Mouse (Mus musculus) heart, postnatal 25 days (tissue): Measurements from ENCODE around the gene Zfp777. TPM values are rescaled to one million over a fixed set of nuclear protein-coding genes. Genes with fewer than 3 reads are reported as not detected.
A peak's percentile ranks its signal among the peaks of the same experiment; 100 is the strongest.

ENCODE experiments used
- DNase-seq: peaks from one replicate; pipeline ENCODE4 v3.0.0; 2022; ENCODE audit warnings: low spot score
- intact Hi-C: fragments of 180-260 bp; cut with DNase I; formaldehyde crosslinking; loops from one replicate; pipeline ENCODE4 v1.15.1; 2025
- total RNA-seq, 2 experiments: library from RNA; stranded (reverse); gene quantifications; 2 replicates each; pipeline ENCODE4 v1.2.3; 2021

Zfp777 gene
- total RNA-seq: 10 to 100 TPM; 13.2 to 15.0 TPM

DNA sequence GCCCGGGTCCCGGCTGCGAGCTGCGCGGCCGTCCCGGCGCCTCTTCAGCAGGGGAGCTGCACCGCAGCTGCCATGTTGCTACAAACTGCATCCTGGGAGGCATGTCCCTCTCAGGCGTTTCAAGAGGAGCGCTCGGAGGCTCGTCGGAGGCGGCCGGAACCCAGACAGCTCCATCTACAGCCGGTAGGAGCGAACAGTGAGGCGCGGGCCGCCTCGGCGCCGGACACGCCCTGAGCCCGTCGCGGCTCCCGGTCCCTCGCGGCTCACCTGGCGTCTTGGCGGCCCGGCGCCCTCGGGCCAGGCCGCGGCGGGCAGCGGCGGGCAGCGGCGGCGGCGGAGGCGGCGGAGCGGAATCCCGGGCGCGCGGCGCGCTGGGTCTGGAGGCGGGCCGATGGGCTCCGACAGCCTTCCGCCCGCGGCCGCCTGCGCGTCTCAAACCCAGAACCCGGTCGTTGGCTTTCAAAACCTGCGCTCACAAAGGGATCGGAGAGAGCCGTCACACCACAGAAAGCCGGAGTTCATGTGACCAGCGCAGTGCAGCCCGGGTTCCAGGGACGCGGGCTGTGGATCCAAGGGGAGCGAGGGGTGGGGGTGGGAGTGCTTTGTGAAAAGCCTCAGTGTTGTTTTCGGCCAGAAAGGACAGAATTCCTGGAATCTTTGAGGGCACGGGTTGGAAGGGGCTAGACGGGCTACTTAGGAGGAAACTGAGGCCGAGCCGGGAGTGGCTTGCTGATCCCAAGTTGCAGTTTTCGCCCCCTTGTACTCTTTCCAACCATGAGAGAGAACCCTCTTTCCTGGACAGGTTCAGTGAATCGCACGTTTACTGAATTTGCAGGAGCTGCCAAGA is at the start of gene Zfp777:
TSS of gene Zfp777 (minus strand) at position 486 of the 847 bp plus-strand sequence.
- DNase-seq: peak; percentile 72
- intact Hi-C loops: loop anchor here (2.0 to 5.0 kb wide), 2 partner anchors 36 to 211 kb away; partner anchors contain the start of gene Zfp398

DNA sequence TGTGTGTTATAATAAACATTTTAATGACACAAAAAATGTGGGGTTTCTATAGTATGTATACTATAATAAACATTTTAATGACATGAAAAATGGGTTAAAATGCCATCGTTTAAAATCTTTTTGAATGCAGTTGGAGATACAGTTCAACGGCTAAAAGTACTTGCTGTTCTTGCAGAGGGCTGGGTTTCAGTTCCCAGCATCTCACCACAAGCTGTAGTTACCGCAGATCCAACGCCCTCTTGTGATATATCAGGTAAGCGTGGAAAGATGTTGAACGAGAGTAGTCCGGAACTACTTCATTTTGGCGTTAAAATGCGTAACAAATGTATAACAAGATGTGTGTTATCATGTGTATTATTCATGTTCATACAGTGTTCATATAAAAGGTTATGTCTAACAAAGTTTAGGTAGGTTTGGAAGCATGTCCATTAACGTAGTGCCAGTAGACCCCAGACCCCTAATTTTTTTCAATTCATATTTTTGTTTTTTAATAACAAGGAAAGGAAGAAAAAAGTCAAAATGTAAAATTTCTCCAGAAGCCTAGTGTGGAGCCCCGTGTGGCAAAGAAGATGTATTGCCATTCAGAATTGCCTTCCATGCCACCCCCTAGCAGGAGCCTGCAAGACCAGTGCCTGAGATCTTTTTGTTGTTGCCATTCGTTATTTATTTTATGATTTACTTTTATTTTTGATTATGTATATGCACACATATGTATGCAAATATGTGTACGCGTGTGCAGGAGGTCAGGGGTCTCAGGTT is 38.4 kb upstream of the Zfp777 start:
- DNase-seq: no peak
- intact Hi-C loops: no loop called here

DNA sequence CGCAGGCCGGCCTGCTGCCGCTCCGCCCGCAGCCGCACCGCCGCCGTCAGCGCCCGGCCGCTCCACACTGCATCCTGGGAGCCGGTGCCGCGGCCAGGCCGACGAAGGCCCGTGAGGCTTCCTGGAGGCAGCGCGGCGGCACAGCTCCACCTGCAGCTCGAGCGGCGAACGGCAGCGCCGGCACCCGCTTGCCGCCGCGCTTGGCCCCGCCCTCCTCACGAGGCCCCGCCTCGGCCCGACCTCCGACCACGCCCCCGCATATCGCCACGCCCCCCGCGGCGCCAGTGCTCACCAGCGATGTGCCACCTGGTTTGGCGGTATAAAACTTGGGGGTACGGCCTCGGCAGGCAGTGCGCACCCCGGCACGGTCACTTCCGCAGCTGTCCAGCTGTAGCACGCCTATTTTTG is 37.8 kb upstream of the Zfp777 start, which contains the start of gene Zfp746:
TSS of gene Zfp746 (minus strand) at position 123 of the 408 bp plus-strand sequence.
- intact Hi-C loops: no loop called here
- peak; percentile 82 for DNase-seq

DNA sequence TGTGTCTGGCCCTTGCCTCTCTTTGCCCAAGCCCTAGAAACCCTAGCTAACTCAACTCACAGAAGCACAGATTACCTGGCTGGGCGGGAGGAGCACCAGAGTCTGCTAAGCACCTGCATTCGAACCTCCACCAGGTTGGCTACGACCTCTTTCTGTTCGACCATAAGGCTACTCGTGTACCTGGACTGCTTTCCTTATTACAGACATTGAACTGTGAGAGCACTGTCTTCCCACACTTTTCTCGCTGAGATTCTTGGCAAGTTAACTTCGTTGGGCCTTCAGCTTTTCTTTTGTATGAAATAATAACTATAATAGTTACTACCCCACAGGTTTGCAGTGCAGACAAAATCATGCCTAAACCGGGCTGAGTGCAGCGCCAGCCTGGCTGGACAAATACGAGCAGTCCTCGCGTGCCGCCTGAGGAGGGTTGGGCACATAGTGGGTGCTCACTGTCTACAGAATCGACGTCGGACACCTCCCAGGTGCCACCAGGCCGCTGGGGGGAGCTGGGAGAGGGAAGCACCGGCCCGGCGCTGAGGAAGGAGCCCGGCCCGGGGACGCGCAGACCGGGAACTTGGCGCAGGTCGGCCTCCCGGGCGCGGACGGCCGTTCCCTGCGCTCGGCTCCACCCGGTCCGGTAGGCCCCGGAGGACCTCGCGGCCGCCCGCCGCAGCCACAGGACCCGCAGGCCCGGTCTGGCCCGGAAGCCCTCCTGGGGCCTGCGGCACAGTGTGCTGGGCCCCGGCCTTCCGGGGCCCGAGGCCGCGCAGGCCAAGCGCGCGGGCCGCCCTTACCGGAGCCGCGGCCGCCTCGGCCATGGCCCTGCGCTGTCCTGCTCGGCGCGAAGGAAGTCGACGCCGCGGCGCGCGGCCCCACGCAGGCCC is 37.1 kb upstream of the Zfp777 start:
- intact Hi-C loops: loop anchor here (2.0 kb wide), 1 partner anchor 37 kb away; the partner anchor contains the start of gene Zfp777
- peak; percentile 47 for DNase-seq

DNA sequence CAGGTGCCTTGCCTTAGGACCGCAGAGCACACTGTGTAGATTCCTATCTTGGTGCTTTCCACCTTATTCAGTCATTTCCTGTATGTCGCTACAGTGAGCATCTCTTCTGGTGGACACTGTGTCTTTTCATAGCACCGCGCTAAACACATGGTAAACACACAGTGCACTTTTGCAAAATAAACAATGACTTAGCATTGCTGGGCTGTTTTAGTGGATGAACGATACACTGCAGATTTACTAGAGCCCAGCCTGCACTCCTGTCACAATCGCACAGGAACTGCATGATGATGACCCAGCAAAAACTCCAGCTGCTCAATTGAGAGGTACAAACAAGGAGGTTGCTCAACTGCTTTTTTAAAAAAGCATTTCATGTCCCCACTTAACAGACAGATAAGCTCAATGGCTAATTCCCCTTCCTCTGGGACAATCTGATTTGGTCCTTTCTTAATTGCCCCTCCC is 35.1 kb upstream of the Zfp777 start:
- DNase-seq: no peak
- intact Hi-C loops: loop anchor here (2.0 to 5.0 kb wide), 2 partner anchors 35 to 106 kb away; partner anchors contain the start of gene Zfp777

DNA sequence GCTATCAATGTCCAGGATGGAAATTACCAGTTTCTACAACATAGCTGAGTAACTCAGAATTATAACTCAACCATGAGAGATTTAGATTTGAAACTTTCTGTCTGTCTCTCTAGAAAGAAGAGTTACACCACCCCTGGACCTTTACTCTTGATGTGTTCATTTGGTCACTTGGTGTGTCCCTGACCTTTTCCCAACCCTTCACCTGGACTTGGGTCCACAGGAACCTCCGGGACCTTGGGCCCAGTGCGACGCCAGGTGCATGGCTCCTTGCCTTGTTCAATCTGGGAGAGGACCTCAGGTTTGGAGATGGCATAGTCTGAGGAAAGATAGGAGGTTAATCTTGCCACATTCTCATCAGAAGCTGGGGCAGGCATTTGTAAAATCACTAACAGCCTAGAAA is 33.2 kb upstream of the Zfp777 start:
- no peak for DNase-seq
- intact Hi-C loops: loop anchor here (5.0 kb wide), 1 partner anchor 105 kb away; no protein-coding TSS in a partner anchor

DNA sequence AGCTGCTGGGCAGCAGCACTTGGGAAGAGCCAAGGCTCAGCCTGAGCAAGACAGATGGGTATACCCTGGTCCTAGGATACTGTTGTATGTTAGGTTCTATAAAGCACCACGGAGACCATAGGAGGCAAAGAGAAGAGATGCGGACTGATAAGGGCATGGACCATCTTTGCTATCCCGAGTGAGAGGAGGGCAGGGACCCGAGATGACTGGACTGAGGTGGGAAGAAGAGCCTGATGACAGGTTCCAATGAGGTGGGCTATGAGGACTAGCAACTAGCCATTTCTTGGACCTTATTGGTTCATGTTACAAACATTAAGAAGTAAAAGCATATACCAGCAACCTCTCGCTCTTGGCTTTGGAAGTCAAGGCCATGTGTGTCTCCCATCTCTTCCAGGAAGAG is 32.3 kb upstream of the Zfp777 start:
- intact Hi-C loops: loop anchor here (5.0 kb wide), 1 partner anchor 104 kb away; no protein-coding TSS in a partner anchor
- no peak for DNase-seq

DNA sequence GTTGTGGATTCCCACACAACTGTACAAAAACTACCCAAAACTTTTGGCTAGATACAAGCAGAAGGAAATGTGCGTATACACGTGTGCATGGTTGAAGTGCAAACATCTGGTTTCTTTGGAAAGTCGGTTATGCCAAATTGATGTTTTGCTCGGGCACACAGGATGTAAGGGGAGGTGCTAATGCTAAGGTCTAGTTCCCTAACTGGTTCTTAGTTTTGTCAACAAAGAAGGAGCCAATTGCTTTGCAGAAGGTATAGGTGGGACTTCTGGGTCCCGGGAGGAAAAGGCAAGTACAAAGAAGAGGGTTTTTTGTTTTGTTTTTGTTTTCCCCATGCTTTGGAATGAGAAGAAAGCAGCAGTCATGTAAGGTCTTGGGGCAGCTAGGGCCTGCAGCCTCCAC is 24.6 kb upstream of the Zfp777 start:
- intact Hi-C loops: no loop called here
- DNase-seq: no peak

DNA sequence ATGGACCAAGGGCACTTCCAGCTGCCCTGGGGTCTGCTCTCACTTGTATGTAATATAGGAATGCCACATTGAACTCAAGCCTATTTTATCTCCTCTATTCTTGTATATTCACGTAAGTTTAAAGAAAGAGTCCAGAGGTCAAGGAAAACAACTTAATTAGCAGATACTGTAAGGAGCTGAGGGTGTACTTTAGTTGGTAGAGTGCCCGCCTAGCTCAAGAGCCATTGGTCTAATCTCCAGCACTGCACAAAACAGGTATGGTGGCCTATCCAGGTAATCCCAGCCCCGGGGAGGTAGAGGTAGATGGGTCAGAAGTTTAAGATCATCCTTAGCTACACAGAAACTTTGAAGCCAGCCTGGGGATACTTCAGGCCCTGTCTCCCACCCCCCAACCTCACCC is 18.8 kb upstream of the Zfp777 start:
- intact Hi-C loops: no loop called here
- DNase-seq: no peak

DNA sequence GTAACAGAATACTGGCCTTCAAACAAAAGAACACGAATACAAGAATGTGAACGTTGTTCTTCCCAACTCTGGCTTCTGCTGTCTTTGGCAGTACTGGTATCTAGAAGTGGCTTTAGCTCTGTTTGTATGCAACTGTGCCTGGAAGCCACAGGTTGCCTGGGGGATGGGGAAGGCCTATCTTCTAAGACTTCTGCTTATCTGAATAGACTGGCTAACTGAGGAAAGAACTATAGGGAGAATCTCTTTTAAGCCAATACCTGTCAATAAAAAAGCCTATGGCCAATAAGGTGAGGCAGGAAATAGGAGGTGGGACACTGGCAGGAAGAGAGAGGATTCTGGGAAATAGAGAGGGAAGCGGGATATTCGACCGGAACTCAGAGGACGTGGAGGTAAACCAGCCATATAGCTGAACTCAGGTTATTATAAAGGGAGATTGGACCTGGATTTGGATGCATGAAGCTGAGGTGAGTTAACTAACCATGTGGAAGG is 16.9 kb upstream of the Zfp777 start:
- DNase-seq: no peak
- intact Hi-C loops: no loop called here

DNA sequence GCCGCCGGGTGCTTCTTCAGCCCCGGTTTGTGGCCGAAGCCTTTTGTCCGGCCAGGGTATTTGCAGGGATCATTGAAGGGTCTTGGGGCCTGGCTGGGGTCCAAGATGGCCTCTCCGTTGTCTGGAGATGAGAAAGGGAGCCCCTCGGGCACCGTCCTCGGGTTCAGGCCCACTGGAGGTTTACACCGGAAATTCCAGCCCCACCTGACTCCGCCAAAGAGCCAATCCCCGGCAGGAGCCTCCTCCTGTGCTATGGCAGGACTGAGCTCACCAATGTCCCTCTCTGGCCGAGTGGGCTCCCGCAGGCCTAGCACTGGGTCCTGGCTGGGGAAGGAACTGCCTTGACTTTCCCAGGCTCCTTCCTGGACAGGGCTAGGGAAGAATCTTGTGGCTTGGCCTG is 15.7 kb upstream of the Zfp777 start:
- DNase-seq: no peak
- intact Hi-C loops: no loop called here

DNA sequence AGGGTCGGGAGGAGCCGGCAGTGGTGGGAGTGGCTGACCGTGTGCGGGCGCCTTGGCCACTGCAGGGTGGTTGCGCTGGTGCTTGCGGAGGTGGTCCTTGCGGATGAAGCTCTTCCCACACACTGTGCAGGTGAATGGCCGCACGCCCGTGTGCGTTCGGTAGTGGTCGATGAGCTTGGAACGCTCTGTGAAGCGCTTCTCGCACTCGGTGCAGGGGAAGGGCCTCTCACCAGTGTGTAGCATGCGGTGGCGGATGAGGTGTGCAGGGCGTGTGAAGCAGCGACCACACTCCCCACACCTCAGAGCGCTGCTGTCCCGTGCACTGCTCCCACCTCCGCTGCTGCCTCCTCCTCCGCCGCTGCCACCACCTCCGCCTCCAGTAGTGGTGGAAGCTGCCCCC is 15.2 kb upstream of the Zfp777 start:
- no peak for DNase-seq
- intact Hi-C loops: no loop called here

DNA sequence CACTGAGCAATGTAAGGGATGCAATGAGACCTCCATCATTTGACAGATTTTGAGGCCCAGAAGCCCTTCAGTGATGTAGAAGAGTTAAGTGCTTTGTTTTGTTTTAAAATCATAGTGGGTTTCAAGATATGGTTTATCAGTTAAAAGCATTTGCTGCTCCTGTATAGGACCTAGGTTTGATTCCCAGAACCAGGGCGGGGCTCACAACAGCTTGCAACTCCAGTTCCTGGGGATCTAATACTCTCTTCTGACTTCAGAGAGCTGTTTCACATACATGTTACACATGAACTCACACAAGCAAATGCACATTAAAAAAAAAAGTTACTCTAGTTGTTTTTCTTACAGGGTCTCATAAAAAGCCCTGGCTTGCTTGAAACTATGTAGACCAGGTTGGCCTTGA is 12.2 kb upstream of the Zfp777 start:
- intact Hi-C loops: no loop called here
- DNase-seq: no peak

DNA sequence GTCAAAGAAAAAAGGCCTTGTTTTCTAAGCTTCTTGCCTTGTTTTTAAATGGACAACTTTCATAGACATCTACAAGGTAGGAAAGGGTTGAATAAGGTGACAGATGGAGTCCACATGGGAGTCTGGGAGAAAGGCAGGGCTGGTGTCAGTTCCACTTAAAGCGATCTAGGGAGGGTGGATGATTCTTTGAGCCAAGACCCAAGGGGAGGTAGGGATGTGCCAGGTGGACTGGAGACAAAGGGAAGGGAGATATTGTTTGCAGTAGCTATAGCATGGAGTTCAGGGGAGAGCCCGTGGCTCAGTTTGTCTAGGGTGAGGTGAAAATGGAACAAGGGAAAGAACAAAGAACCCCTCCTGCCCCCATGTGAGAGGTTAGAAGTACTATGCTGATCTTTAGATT is 11.7 kb upstream of the Zfp777 start:
- no peak for DNase-seq
- intact Hi-C loops: no loop called here

DNA sequence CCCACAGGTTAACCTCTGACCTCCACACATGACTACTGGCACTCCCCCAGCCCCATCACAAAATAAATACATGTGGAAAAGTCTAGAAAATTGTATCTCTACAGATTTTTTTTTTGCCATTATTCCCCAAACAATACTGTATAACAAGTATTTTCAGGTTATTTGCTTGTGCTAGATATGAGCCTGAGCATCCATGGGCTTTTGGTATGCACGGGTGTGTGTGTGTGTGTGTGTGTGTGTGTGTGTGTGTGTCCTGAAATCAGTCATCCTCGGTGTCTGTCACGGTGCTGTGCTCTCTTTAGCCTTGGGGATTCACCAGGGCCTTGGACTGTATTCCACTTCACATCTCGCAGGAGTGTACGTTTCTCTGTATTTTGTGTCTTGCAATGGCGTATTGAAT is 3.4 kb upstream of the Zfp777 start:
- intact Hi-C loops: no loop called here
- no peak for DNase-seq

DNA sequence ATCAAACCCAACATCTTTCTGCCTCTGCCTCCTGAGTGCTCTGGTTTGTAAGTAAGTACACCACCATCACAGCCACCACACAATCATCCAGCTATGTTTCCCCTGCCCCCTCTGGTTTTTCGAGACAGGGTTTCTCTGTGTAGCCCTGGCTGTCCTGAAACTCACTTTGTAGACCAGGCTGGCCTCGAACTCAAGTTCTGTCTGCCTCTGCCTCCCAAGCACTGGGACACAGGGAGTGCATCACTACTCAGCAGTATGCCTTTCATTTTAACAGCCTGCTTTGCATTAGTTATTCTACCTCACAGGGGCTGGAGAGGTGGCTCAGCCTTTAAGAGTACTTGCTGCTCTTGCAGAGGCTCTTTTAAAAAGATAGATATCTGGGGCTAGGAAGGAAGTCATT is 3.0 kb upstream of the Zfp777 start:
- intact Hi-C loops: no loop called here
- DNase-seq: no peak

DNA sequence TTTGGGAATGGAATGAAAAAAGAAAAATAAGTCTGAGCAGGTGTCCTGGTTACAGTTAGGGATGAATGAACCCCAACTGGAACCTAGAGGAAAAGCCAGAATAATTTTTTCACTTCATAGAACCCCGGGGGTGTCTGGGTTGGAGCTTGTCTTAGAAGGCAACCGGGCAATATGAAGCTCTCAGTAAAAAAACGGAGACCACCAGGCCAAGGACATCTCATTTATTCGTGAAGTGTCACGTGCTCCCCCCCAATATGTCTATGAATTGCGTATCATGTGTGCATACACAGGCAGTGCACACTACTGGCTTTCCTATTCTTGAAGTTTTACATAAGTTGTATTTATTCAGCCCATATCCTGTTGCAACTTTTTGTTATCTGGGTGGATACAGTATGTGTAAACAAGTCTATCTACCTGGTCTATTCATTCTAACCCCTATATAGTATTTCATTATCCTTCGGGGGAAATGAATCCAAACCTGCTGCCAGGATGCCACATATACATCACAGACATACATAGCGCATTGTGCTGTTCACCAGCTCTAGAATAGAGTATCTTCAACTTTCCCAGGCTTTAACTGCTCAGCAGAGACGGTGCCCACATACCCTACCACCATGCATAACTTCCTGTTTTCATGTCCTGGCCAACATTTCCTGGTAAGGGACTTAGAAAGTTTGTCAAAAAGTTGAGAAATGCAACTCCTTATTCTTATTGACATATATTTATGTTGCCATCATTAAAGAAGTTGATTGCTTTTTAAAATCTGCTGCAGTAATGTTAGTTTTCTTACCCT is 758 bp upstream of the Zfp777 start:
- intact Hi-C loops: loop anchor here (2.0 to 5.0 kb wide), 2 partner anchors 35 to 212 kb away; partner anchors contain the start of gene Zfp398

DNA sequence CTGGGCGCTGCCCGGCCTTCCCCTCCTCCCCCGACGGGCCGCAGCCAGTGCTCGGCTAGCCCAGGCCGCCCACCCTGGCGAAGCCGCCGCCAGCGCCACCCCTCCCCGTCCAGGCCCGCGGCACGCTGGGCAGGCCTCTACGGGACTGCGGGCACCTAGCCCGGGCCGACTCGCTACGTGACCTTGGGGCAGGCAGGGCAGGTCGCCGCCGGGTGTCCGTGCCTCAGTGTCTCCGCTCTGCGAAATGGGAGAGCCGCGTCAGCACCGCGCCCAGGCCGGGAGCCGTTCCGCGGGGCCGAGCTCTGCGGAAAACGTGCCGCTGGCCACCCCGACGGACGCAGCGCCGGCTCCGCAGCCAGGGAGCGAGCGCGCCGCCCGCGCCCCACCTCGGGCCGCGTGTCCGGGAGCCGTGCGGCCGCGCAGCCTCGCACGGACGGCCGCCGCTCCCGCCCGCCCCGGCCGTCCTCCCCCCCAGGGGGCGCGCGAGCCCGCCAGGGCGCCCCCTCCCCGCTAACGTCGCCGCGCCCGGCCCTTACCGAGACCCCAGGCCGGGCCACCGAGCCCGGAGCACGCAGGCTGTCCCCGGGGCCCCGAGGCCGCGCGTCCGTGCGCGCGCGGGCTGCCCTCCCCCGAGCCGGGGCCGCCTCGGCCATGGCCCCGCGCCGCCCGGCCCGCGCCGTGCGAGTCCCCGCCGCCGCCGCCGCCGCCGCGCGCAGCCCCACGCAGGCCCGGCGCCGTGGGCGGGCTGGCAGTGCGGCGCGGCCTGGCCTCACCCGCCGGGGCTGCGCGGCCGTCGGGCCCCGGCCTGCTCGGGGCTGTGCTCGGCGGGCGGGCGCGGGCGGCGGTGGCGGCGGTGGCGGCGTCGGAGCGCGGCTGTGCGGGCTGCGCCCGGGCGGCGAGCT is 1.0 kb downstream of the Zfp777 start:
- DNase-seq: no peak
- intact Hi-C loops: loop anchor here (2.0 to 5.0 kb wide), 2 partner anchors 37 to 210 kb away; partner anchors contain the start of gene Zfp398

More for the DNA sequence above, 758 bp upstream of the Zfp777 start:
- DNase-seq: no peak
